Mouse (Mus musculus) ES-Bruce4 (cell line): Measurements from ENCODE around the gene Mad1l1.

Source experiments
- CTCF ChIP-seq: IDR thresholded peaks from one replicate; pipeline ENCODE4 v1.8.1; 2011; ENCODE audit warnings: low read depth, low read length
- EP300 ChIP-seq: IDR thresholded peaks from 2 replicates; pipeline ENCODE4 v1.6.1; 2011; ENCODE audit warnings: low read depth, low read length; ENCODE audit not compliant: insufficient read depth
- POLR2A ChIP-seq: IDR thresholded peaks from one replicate; pipeline ENCODE4 v1.8.1; 2011; ENCODE audit warnings: low read length; ENCODE audit not compliant: insufficient read depth

DNA sequence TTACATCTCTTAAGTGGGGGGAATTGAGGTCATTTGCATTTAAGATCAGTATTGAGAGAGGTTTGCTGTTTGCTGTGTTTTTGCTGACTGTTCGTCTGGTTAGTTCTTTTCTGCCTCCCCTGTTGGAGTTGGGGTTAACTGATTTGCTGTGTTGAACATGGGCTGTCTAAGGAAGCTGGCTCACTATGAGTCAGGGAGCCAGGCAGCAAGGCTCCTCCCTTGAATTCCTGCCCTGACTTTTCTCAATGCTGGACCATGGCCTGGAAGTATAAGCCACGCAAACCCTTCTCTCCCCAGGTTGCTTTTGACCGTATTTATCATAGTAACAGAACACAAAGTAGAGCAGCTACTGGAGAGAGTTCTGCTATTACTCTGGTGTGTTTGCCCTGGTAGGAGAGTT lies 329.8 kb downstream of the Mad1l1 start:
- no peak for TF ChIP-seq CTCF
- no peak for TF ChIP-seq POLR2A
- no peak for TF ChIP-seq EP300
